ENCODE assay signal across 8 mouse cellular contexts in the genomic region with DNA sequence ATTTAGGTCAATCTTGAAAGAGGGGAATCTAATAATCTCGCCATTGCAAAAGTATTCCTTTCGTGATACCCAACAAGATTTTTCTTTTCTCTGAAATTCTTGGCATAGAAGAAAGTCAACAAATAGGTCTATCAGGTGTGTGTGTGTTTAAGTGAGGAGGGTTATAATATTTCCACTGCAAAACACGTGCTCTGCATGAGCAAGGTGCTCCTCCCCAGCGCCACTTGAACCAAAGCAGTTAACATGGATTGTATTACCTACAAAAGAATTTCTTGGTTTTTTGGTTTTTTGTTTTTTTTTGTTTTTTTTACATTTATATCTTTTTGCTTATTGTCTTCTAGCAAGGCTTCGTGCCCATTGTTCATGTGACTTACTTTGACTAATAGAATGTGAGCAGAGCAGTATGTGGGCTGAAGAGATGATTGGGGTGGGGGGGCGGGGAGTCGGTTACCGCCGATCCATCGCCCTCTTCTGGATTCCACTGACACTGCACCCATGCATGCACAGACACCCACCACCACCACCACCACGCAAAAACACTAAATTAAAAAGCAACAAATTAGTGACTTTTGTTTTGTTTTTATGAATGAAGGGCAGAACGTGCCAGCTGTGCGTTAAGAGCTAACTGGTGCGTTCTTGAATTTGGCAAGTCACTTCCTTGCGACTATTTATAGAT. TPM values are rescaled to one million over a fixed set of nuclear protein-coding genes. Genes with fewer than 3 reads are reported as not detected.
A peak's percentile ranks its signal among the peaks of the same experiment; 100 is the strongest.
DNase-seq lines count a peak whose midpoint lies in the region; ATAC-seq lines count a peak whose summit lies in the region.

No protein-coding gene starts in this region.

- peak; percentile 66 for DNase-seq in layer of hippocampus, adult 11-12 months (ENCODE audit: low spot score)
- no peak for DNase-seq in layer of hippocampus, adult 9-10 months (ENCODE audit: low spot score)
- DNase-seq in cerebellum, adult 11-12 months = peak; percentile 54
- DNase-seq in left cerebral cortex, postnatal 4 days = peak; percentile 80
- DNase-seq in mesoderm, embryonic 11.5 days (ENCODE audit: low read depth, low spot score) = peak; percentile 65
- DNase-seq in spleen, postnatal 4 days (ENCODE audit: low spot score in 2 of 2) = peak; percentile 56 to 73

- intact Hi-C loops in left cerebral cortex, postnatal 4 days (cut with DNase I) = no loop called here

- peak; percentile 66 for ATAC-seq in forebrain, embryonic 16.5 days
- ATAC-seq in hindbrain, embryonic 16.5 days = peak; percentile 63

- H3K4me3 ChIP-seq in forebrain, embryonic 16.5 days (replicated peaks; ENCODE audit: low read length) = peak overlapping the region; percentile 86
- peak overlapping the region; percentile 97 for H3K4me3 ChIP-seq in hindbrain, embryonic 16.5 days (ENCODE audit: low read length)

- no peaks in the 10 kb centered on the region for H3K27me3 ChIP-seq in forebrain, embryonic 16.5 days (replicated peaks; ENCODE audit: control insufficient read depth, insufficient read depth, low read length)
- no peaks in the 10 kb centered on the region for H3K27me3 ChIP-seq in hindbrain, embryonic 16.5 days (replicated peaks; ENCODE audit: control insufficient read depth, insufficient read depth, low read length)

- no peaks in the 10 kb centered on the region for H3K36me3 ChIP-seq in forebrain, embryonic 16.5 days (ENCODE audit: control insufficient read depth, insufficient read depth)
- no peaks in the 10 kb centered on the region for H3K36me3 ChIP-seq in hindbrain, embryonic 16.5 days (ENCODE audit: control insufficient read depth, insufficient read depth, low read length)

- 23% methylated on average over 15 of the region's 15 CpGs for WGBS in forebrain, embryonic 16.5 days
- 22% methylated on average over 15 of the region's 15 CpGs for WGBS in hindbrain, embryonic 16.5 days

- H3K4me2 ChIP-seq in forebrain, embryonic 16.5 days (ENCODE audit: low read length) = peak overlapping the region; percentile 92
- H3K4me2 ChIP-seq in hindbrain, embryonic 16.5 days (ENCODE audit: low read length) = peak overlapping the region; percentile 80

- peak overlapping the region; percentile 93 for H3K27ac ChIP-seq in forebrain, embryonic 16.5 days (ENCODE audit: low read length)
- H3K27ac ChIP-seq in hindbrain, embryonic 16.5 days (ENCODE audit: low read depth, low read length) = peak overlapping the region; percentile 96

- H3K9me3 ChIP-seq in forebrain, embryonic 16.5 days (ENCODE audit: control insufficient read depth, low read length) = no peaks in the 10 kb centered on the region
- no peaks in the 10 kb centered on the region for H3K9me3 ChIP-seq in hindbrain, embryonic 16.5 days (ENCODE audit: control insufficient read depth, low read length)

- H3K4me1 ChIP-seq in forebrain, embryonic 16.5 days (replicated peaks; ENCODE audit: control insufficient read depth, insufficient read depth, low read length) = peaks cover 32% of the 10 kb centered on the region
- H3K4me1 ChIP-seq in hindbrain, embryonic 16.5 days (ENCODE audit: control insufficient read depth, insufficient read depth, low read depth, low read length) = peaks cover 20% of the 10 kb centered on the region

- H3K9ac ChIP-seq in forebrain, embryonic 16.5 days (replicated peaks; ENCODE audit: low read depth, low read length) = peak overlapping the region; percentile 99
- peak overlapping the region; percentile 99 for H3K9ac ChIP-seq in hindbrain, embryonic 16.5 days (ENCODE audit: low read depth, low read length)

RNA-seq across cellular contexts. Expression of gene Zbed3, which starts 0.7 kb away (rescaled TPM):
- 35.5 and 39.0 TPM in 2 replicates for polyA plus RNA-seq in forebrain, embryonic 16.5 days (2015; fragmentation: Nextera tagmentation; extraction: Ambion mirVana)
- polyA plus RNA-seq in hindbrain, embryonic 16.5 days (2015; fragmentation: Nextera tagmentation; extraction: Ambion mirVana) = 33.1 and 34.1 TPM in 2 replicates
- total RNA-seq in left cerebral cortex, postnatal 4 days (2021) = 10 to 100 TPM; 17.4 to 20.0 TPM

RNA-seq across cellular contexts. Expression of gene Aggf1, which starts 51.1 kb away (rescaled TPM):
- polyA plus RNA-seq in forebrain, embryonic 16.5 days (2015; fragmentation: Nextera tagmentation; extraction: Ambion mirVana) = 42.3 and 47.3 TPM in 2 replicates
- 31.4 and 33.0 TPM in 2 replicates for polyA plus RNA-seq in hindbrain, embryonic 16.5 days (2015; fragmentation: Nextera tagmentation; extraction: Ambion mirVana)
- 10 to 100 TPM; 38.1 to 39.8 TPM for total RNA-seq in left cerebral cortex, postnatal 4 days (2021)
